17 mouse cellular contexts compared by ENCODE assay signal in genomic region chr19:38011379-38011778, GRCm38 (mm10).
"Had no signal": no experiment of that assay in that cellular context is flagged by ENCODE, and none has a peak within 500 bp of the region (broad histone marks: within the 10 kb centered on the region; RNA-seq: fewer than 3 reads in every experiment).

No protein-coding gene starts in this region.

- ATAC-seq: midbrain, embryonic 15.5 days had no signal

- H3K27me3 ChIP-seq: limb, embryonic 12.5 days; liver, embryonic 15.5 days; midbrain, embryonic 15.5 days; neural tube, embryonic 13.5 days; stomach, embryonic 15.5 days had no signal

- H3K9ac ChIP-seq: limb, embryonic 12.5 days; liver, embryonic 15.5 days; midbrain, embryonic 15.5 days; neural tube, embryonic 13.5 days; stomach, embryonic 15.5 days had no signal

- H3K27ac ChIP-seq: kidney, postnatal 0 days; limb, embryonic 12.5 days; liver, embryonic 15.5 days; midbrain, embryonic 10.5 days; midbrain, embryonic 15.5 days; neural tube, embryonic 13.5 days; stomach, embryonic 15.5 days had no signal

- H3K36me3 ChIP-seq: limb, embryonic 12.5 days; liver, embryonic 15.5 days; midbrain, embryonic 10.5 days; midbrain, embryonic 15.5 days; neural tube, embryonic 13.5 days; stomach, embryonic 15.5 days had no signal

- H3K9me3 ChIP-seq: limb, embryonic 12.5 days; liver, embryonic 15.5 days; midbrain, embryonic 10.5 days; midbrain, embryonic 15.5 days; neural tube, embryonic 13.5 days; stomach, embryonic 15.5 days had no signal

- DNase-seq: kidney, adult 9 months; kidney, postnatal 36 days; layer of hippocampus, adult 9-11 months; layer of hippocampus, postnatal 36 days; liver; lung, adult 2 months; lung, postnatal 10 days; right cerebral cortex, postnatal 14 days; thymus, adult 2 months; thymus, postnatal 25 days had no signal

- H3K4me3 ChIP-seq: limb, embryonic 12.5 days; liver, embryonic 15.5 days; midbrain, embryonic 10.5 days; midbrain, embryonic 15.5 days; neural tube, embryonic 13.5 days; stomach, embryonic 15.5 days had no signal

- H3K4me2 ChIP-seq: limb, embryonic 12.5 days; liver, embryonic 15.5 days; midbrain, embryonic 15.5 days; neural tube, embryonic 13.5 days; stomach, embryonic 15.5 days had no signal
